Mouse (Mus musculus) neural tube, embryonic 11.5 days (tissue): ENCODE results near the gene Bcat1. TPM values are rescaled to one million over a fixed set of nuclear protein-coding genes. Genes with fewer than 3 reads are reported as not detected.

ENCODE experiments used
- ATAC-seq: fragments of 200-750 bp; cut with Nextera tagmentation; 2 replicates; pipeline ENCODE4 v1.8.0; 2017; ENCODE audit warnings: moderate number of reproducible peaks, mild to moderate bottlenecking, moderate TSS enrichment, moderate library complexity; ENCODE audit not compliant: insufficient read depth, low FRiP score, low TSS enrichment
- DNase-seq: peaks from one replicate; pipeline ENCODE4 v3.0.0-alpha.2; 2015; ENCODE audit warnings: low spot score
- H3K27ac ChIP-seq: fragments of 300-500 bp; sonication (generic); 2 replicates; pipeline ENCODE4 v1.5.1; 2014; ENCODE audit warnings: low read depth, mild to moderate bottlenecking, low read length
- H3K27me3 ChIP-seq: fragments of 300-500 bp; sonication (generic); 2 replicates; pipeline ENCODE4 v1.6.1; 2014; ENCODE audit warnings: mild to moderate bottlenecking, low read length, mixed read lengths; ENCODE audit not compliant: control insufficient read depth, insufficient read depth
- H3K36me3 ChIP-seq: fragments of 300-500 bp; sonication (generic); 2 replicates; pipeline ENCODE4 v1.6.1; 2014; ENCODE audit warnings: mild to moderate bottlenecking, low read length, moderate library complexity, mixed read lengths; ENCODE audit not compliant: control insufficient read depth, insufficient read depth
- H3K4me1 ChIP-seq: fragments of 300-500 bp; sonication (generic); 2 replicates; pipeline ENCODE4 v1.6.1; 2014; ENCODE audit warnings: low read length, mixed read lengths; ENCODE audit not compliant: control insufficient read depth, insufficient read depth
- H3K4me2 ChIP-seq: fragments of 300-500 bp; sonication (generic); 2 replicates; pipeline ENCODE4 v1.6.1; 2014; ENCODE audit warnings: low read depth, mild to moderate bottlenecking, moderate library complexity
- H3K4me3 ChIP-seq: fragments of 300-500 bp; sonication (generic); 2 replicates; pipeline ENCODE4 v1.5.1; 2014; ENCODE audit warnings: low read depth, low read length
- H3K9ac ChIP-seq: fragments of 300-500 bp; sonication (generic); 2 replicates; pipeline ENCODE4 v1.6.1; 2014; ENCODE audit warnings: mild to moderate bottlenecking, low read length
- H3K9me3 ChIP-seq: fragments of 300-500 bp; sonication (generic); 2 replicates; pipeline ENCODE4 v1.6.1; 2016; ENCODE audit warnings: low read length; ENCODE audit not compliant: control insufficient read depth
- WGBS: fragments of 180-500 bp; shearing (Covaris S2); extraction: QIAGEN DNeasy Blood & Tissue Kit; methylation state at CpG from one replicate; pipeline ENCODE4 v1.1.7; 2014; 5-methylcytosine and 5-hydroxymethylcytosine counted together
- polyA plus RNA-seq: library from polyadenylated mRNA; unstranded; fragments of >200 nt; fragmentation: Nextera tagmentation; extraction: Ambion mirVana; gene quantifications from 2 replicates; pipeline ENCODE4 v1.2.1, GENCODE M21; 2014

The Bcat1 gene
- polyA plus RNA-seq, 1 experiment from 2014 or later = 114 TPM

GRCm38 (mm10) chr6:145069397-145069796, 6.6 kb downstream of the Bcat1 start:
- H3K4me3 ChIP-seq = no peak overlapping the region
- no peaks in the 10 kb centered on the region for H3K9me3 ChIP-seq
- H3K9ac ChIP-seq = no peak overlapping the region
- no peak for DNase-seq
- H3K4me1 ChIP-seq = no peaks in the 10 kb centered on the region
- ATAC-seq = no peak
- no peaks in the 10 kb centered on the region for H3K36me3 ChIP-seq
- 96% methylated on average over 7 of the region's 7 CpGs for WGBS
- H3K27me3 ChIP-seq = no peaks in the 10 kb centered on the region
- no peak overlapping the region for H3K27ac ChIP-seq
- H3K4me2 ChIP-seq = no peak overlapping the region

DNA sequence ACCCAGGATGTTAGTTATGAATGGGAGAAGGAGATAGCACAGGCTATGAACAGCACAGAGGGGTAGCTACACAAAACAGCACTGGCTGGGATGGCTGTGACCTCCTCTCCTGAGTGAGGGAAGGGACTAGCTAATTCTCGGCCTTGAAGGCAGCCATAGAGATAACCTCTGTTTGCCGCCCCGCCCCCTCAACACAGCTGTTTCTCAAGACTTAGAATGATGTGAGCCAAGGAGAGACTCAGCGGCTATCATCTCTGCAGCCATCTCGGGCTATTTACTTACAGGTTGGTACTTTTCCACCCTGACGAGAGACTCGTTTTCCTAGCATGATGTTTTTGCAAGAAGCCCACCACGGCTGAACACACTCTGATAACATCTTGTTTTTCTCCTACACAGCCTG, 8.3 kb downstream of the Bcat1 start:
- H3K9ac ChIP-seq = no peak overlapping the region
- H3K4me1 ChIP-seq = no peaks in the 10 kb centered on the region
- WGBS = 82% methylated on average over 8 of the region's 8 CpGs
- H3K27me3 ChIP-seq = no peaks in the 10 kb centered on the region
- H3K4me2 ChIP-seq = no peak overlapping the region
- no peak overlapping the region for H3K27ac ChIP-seq
- H3K9me3 ChIP-seq = no peaks in the 10 kb centered on the region
- DNase-seq = no peak
- no peak overlapping the region for H3K4me3 ChIP-seq
- ATAC-seq = no peak
- no peaks in the 10 kb centered on the region for H3K36me3 ChIP-seq

- H3K9me3 ChIP-seq = no peaks in the 10 kb centered on the region
- no peak overlapping the region for H3K4me2 ChIP-seq
- DNase-seq (no peak), ATAC-seq (no peak)
- H3K4me3 ChIP-seq = no peak overlapping the region
- no peaks in the 10 kb centered on the region for H3K27me3 ChIP-seq
- WGBS = 85% methylated on average over 6 of the region's 6 CpGs
- no peaks in the 10 kb centered on the region for H3K36me3 ChIP-seq
- no peak overlapping the region for H3K9ac ChIP-seq
- H3K27ac ChIP-seq = no peak overlapping the region
- no peaks in the 10 kb centered on the region for H3K4me1 ChIP-seq
These were observed 9.6 kb downstream of the Bcat1 start for GRCm38 (mm10) chr6:145066416-145066815.

DNA sequence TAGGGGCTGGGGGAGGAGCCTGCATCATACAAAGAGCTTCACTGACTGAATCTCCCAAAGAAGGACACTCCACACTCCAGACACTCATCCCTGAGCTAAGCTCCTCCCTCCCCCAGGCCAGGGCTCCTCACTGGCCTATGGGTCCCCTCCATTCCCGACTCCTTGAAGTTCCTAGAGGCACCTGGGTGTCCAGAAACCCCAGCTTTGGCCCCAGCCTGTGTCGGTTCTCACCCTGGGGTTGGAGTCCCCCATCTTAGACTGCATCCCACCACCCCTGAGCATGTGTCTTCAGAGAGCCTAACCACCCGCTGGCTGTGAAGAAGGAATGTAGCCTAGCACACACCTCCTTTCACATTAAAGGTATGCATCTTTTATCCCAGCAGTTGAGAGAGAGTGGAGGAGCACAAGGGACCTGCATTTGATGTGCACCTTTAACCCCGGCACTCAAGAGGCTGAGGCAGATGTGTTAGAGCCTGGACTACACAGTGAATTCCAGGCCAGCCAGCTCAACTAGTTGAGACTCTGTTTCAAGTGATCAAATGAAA, 10.6 kb downstream of the Bcat1 start:
- H3K36me3 ChIP-seq = no peaks in the 10 kb centered on the region
- H3K9me3 ChIP-seq = no peaks in the 10 kb centered on the region
- 81% methylated on average over 4 of the region's 4 CpGs for WGBS
- H3K27ac ChIP-seq = no peak overlapping the region
- H3K9ac ChIP-seq = no peak overlapping the region
- no peak overlapping the region for H3K4me3 ChIP-seq
- no peak for DNase-seq
- no peak overlapping the region for H3K4me2 ChIP-seq
- ATAC-seq = no peak
- H3K4me1 ChIP-seq = no peaks in the 10 kb centered on the region
- no peaks in the 10 kb centered on the region for H3K27me3 ChIP-seq

DNA sequence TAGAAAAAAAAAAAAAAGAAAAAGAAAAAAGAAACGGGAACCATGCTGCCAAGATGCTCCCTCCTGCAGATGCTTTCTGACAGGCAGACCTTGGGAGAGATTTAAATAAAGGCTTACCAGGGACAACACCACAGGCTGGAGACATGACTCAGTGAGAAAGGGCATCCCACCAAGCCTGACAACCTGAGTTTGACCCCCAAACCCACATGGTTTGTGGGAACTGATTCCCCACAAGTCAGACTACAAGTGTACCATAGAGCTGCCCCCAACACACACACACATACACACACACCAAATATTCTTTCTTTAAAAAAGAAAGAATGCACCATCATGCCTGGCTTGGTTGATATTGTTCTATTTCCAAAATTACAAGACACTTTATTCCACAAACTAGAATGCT, 11.9 kb downstream of the Bcat1 start:
- 52% methylated on average over 1 of the region's 1 CpGs for WGBS
- DNase-seq = no peak
- H3K36me3 ChIP-seq = no peaks in the 10 kb centered on the region

DNA sequence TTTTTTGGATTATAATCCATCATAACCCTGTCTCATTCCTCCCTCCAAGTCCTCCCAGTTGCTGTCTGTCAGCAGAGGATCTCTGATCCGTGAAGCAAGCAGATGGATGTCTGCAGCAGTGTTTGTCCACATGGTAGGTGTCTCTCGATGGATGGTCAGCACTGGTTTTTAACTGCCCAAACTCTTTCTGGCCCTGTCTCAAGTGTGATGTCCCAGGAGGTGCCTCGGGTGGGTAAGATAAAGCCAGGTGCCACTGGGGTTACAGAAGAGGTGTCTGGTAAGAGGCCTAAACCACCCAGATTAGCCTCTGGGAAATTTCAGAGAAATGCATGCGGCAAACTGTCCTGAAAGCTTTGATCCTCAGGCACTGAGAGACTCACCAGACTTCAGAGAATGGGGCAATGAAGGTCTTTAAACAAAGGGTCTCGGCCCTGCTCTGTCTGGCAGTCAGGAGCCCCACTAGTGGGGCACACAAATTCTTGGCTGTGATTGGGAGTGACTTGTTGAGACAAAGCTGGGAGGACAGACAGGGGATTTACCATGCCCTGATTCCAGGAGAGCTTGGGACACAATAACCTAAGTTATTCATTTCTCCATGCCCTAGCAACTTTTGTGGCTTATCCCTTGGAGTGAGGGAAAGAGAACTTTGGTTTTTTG, 12.6 kb downstream of the Bcat1 start:
- no peak overlapping the region for H3K9ac ChIP-seq
- ATAC-seq (no peak), DNase-seq (no peak)
- 31% methylated on average over 5 of the region's 5 CpGs for WGBS
- no peak overlapping the region for H3K27ac ChIP-seq
- H3K27me3 ChIP-seq = no peaks in the 10 kb centered on the region
- no peaks in the 10 kb centered on the region for H3K9me3 ChIP-seq
- no peaks in the 10 kb centered on the region for H3K36me3 ChIP-seq
- H3K4me2 ChIP-seq = no peak overlapping the region
- H3K4me1 ChIP-seq = no peaks in the 10 kb centered on the region
- H3K4me3 ChIP-seq = no peak overlapping the region

More for the DNA sequence above, 11.9 kb downstream of the Bcat1 start:
- ATAC-seq = no peak
- Histone ChIP-seq H3K4me2 (no peak overlapping the region), H3K27me3 (no peaks in the 10 kb centered on the region), H3K27ac (no peak overlapping the region), H3K4me1 (no peaks in the 10 kb centered on the region), H3K4me3 (no peak overlapping the region), H3K9me3 (no peaks in the 10 kb centered on the region), H3K9ac (no peak overlapping the region)

DNA sequence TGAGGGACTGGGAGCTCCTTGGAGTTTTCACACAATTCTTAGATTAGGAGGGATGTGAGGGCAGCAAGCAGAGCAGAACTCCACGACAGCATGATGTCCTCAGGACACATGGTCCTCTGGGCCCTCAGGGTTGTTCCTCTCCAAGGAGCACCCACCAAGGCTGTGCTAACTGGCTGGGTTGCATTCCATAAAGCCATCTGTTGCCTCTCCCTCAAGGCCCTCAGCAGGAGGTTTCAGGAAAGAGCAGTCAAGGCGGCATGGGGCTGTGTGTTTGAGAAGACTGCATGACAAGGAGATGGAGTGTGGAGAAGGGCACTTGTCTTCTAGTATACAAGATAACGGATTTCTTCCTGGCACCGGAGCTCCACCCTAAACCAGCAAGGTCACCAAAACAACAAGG, 13.2 kb downstream of the Bcat1 start:
- Histone ChIP-seq H3K9me3 (no peaks in the 10 kb centered on the region), H3K27ac (no peak overlapping the region), H3K9ac (no peak overlapping the region), H3K36me3 (no peaks in the 10 kb centered on the region), H3K27me3 (no peaks in the 10 kb centered on the region), H3K4me2 (no peak overlapping the region), H3K4me1 (no peaks in the 10 kb centered on the region), H3K4me3 (no peak overlapping the region)
- WGBS = 45% methylated on average over 4 of the region's 4 CpGs
- DNase-seq (no peak), ATAC-seq (no peak)

DNA sequence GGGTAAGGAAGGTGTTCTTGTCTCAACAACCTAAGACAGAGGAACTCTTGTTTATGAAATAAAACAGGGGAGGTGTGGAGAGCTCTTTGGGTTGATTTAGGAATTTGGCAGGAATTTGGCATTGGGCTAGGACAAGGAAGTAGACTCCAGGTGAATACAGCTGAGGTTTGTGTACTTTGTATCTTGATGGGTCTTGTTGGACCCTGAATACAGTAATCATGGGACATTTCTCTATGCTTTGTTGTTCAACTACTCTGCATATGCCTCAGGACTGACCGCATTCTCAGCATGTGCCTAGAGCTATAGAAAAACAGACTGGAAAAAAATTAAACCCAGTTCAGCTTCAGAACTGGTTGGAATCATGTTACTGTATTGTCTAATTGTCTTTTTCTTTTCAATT, 14.6 kb downstream of the Bcat1 start:
- H3K4me2 ChIP-seq = no peak overlapping the region
- H3K36me3 ChIP-seq = no peaks in the 10 kb centered on the region
- no peak overlapping the region for H3K4me3 ChIP-seq
- no peak overlapping the region for H3K27ac ChIP-seq
- H3K4me1 ChIP-seq = no peaks in the 10 kb centered on the region
- no peak for DNase-seq
- no peaks in the 10 kb centered on the region for H3K27me3 ChIP-seq
- no peak overlapping the region for H3K9ac ChIP-seq
- no peaks in the 10 kb centered on the region for H3K9me3 ChIP-seq
- WGBS = 91% methylated on average over 1 of the region's 1 CpGs
- no peak for ATAC-seq

DNA sequence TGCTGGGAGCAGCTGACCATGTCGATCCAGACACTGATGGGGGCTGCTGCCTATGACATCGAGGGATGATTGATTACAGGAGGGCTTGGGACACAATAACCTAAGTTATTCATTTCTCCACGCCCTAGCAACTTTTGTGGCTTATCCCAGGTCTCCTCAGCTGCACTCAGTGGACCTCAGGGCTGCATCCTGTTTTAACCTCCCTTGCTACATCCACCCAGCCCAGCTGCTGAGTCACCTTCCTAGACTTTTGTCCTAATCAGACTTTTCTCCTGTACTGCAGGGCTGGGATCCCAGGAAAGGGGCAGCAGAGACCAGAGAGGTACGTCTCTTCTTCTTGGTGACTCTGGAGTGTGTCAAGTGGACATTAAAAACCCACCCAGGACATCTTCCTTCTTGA, 19.9 kb downstream of the Bcat1 start:
- no peak overlapping the region for H3K27ac ChIP-seq
- ATAC-seq = no peak
- no peaks in the 10 kb centered on the region for H3K27me3 ChIP-seq
- no peaks in the 10 kb centered on the region for H3K36me3 ChIP-seq
- 81% methylated on average over 4 of the region's 4 CpGs for WGBS
- no peak for DNase-seq
- H3K9me3 ChIP-seq = no peaks in the 10 kb centered on the region
- H3K4me2 ChIP-seq = no peak overlapping the region
- no peak overlapping the region for H3K4me3 ChIP-seq
- no peak overlapping the region for H3K9ac ChIP-seq
- no peaks in the 10 kb centered on the region for H3K4me1 ChIP-seq
